Mouse (Mus musculus): ENCODE measurements at regions not wholly inside any gene's neighbourhood (a gene's known extent, or its start where the extent isn't known, plus 50 kb on each side); places are given as distances from the start of the nearest gene placed in this dataset.
A peak's percentile ranks its signal among the peaks of the same experiment; 100 is the strongest.

DNA sequence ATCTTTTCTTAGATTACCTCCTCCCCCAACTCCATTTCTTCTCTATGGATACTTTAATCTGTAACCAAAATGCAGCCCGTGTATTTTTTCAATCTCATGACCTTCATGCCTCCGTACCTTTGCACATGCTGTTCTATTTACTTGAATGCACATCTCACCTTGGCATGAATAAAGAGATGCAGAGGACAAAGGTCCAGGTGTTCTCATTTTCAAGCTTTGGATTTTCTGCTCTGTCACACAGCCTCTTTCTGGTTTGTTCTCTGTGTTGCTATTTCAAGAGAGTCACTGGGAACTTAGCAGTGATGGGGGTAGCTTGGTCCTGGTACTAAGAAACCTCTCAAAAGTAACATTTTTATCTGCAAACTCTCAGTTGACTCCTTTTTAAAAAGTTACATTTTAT, 175.3 kb upstream of the Adgra3 start:
- 37% methylated on average over 2 of the region's 2 CpGs for WGBS
- TF ChIP-seq POLR2A (IDR thresholded peaks at IDR 0.05; ENCODE audit: low read depth, low read length) (no peak), CTCF (conservative IDR thresholded peaks at IDR 0.05; ENCODE audit: insufficient read depth, insufficient read length, low read depth, low read length) (no peak)
- no peak overlapping the region for H3K4me3 ChIP-seq (ENCODE audit: insufficient read depth, low read depth, low read length)
- no peak overlapping the region for H3K27ac ChIP-seq (ENCODE audit: insufficient read depth, low read depth, low read length)
- peak; percentile 78 for DNase-seq
- H3K4me1 ChIP-seq (ENCODE audit: control insufficient read depth, insufficient read depth, low read length): no peaks in the 10 kb centered on the region; the same call in 1 of the 2 replicates
- H3K36me3 ChIP-seq (ENCODE audit: control insufficient read depth, insufficient read depth, low read length): no peaks in the 10 kb centered on the region
- H3K27me3 ChIP-seq (replicated peaks; ENCODE audit: control insufficient read depth, insufficient read depth, low read length): no peaks in the 10 kb centered on the region

DNA sequence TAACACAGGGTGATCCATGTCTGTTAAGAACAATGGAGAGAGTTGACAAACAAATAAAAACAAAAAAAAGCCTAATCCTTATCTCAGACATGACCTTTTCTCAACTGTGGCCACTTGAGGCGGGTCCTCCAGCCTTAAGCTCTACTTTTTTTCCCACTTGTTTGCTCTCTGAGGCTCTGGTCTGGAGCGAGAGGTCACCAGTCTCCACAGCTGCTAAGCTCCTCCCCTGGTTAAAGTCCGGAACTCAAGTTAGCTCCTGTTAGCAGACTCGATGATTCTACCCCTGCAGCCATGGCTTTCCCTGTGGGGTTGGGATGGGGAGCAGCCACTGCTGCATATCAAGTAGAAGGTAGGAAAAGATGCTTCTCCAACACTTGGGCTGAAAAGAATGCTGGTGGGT, 158.2 kb upstream of the Adgra3 start:
- H3K4me3 ChIP-seq (ENCODE audit: insufficient read depth, low read depth, low read length): no peak overlapping the region
- H3K36me3 ChIP-seq (ENCODE audit: control insufficient read depth, insufficient read depth, low read length): no peaks in the 10 kb centered on the region
- peak; percentile 79 for DNase-seq
- H3K27ac ChIP-seq (ENCODE audit: insufficient read depth, low read depth, low read length): no peak overlapping the region
- 24% methylated on average over 4 of the region's 4 CpGs for WGBS
- TF ChIP-seq POLR2A (IDR thresholded peaks at IDR 0.05; ENCODE audit: low read depth, low read length) (no peak), CTCF (conservative IDR thresholded peaks at IDR 0.05; ENCODE audit: insufficient read depth, insufficient read length, low read depth, low read length) (no peak)
- H3K27me3 ChIP-seq (replicated peaks; ENCODE audit: control insufficient read depth, insufficient read depth, low read length): no peaks in the 10 kb centered on the region
- H3K4me1 ChIP-seq (ENCODE audit: control insufficient read depth, insufficient read depth, low read length): peaks cover 9% of the 10 kb centered on the region; the same call in 1 of the 2 replicates

DNA sequence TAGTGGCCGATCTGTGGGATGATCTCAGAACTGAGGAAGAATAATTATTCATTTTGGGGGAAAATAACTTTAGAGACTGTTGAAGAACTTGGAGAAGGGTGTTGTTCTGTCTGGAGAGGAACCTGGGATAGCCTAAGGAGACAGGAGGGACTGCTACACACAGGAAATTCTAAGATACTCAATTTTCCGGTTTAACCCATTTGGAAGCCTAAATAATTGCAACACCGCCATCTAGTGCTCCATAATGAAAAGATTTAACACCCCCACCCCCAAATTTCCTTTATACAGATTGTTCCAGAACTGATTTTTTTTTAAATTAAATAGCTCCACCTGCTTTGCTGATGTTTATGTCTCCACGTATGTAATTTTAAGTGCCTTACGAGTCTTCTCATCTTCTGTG, 157.2 kb upstream of the Adgra3 start:
- H3K27me3 ChIP-seq (replicated peaks; ENCODE audit: control insufficient read depth, insufficient read depth, low read length): no peaks in the 10 kb centered on the region
- H3K4me1 ChIP-seq (ENCODE audit: control insufficient read depth, insufficient read depth, low read length): peaks cover 9% of the 10 kb centered on the region; the same call in 1 of the 2 replicates
- peak; percentile 35 for DNase-seq
- H3K36me3 ChIP-seq (ENCODE audit: control insufficient read depth, insufficient read depth, low read length): no peaks in the 10 kb centered on the region
- no peak overlapping the region for H3K4me3 ChIP-seq (ENCODE audit: insufficient read depth, low read depth, low read length)
- H3K27ac ChIP-seq (ENCODE audit: insufficient read depth, low read depth, low read length): no peak overlapping the region
- 38% methylated on average over 5 of the region's 5 CpGs for WGBS
- TF ChIP-seq CTCF (conservative IDR thresholded peaks at IDR 0.05; ENCODE audit: insufficient read depth, insufficient read length, low read depth, low read length): 0 out of 2 replicates have a peak, but pooled peaks have one; percentile 2
- no peak for TF ChIP-seq POLR2A (IDR thresholded peaks at IDR 0.05; ENCODE audit: low read depth, low read length)

DNA sequence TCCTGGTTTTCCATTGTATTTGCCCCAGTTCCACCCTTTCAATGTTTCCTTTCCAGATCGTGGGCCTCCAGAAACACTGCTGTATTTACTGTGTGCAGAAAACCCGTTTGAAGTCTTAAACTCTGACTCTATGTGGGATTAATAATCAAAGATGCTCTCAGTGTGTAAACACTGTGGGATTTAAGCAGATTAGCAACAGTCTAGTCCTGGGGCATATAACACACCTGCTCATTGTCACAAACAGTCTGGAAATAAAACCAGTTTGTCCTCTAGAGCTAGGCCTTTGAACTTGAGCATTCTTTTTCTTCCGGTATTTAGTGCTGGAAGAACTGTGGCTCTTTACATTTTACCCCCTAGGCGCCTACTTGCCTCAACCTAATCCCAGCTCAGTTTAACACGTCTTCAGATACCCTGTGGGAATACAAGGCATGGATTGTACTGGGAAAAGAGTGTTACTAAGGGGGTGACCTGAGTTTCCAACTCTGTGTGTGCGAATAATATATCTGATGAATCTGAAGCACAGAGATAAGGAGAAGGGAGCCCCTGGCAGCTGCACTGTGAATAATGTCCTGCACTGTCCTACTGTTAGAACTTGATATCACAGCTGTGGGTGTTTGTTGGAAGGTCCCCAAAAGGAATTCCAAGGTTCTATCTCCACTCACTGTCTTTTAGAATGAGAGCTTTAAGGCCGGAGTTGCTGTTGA, 143.7 kb upstream of the Adgra3 start:
- no peaks in the 10 kb centered on the region for H3K36me3 ChIP-seq (ENCODE audit: control insufficient read depth, insufficient read depth, low read length)
- no peak overlapping the region for H3K4me3 ChIP-seq (ENCODE audit: insufficient read depth, low read depth, low read length)
- TF ChIP-seq POLR2A (IDR thresholded peaks at IDR 0.05; ENCODE audit: low read depth, low read length) (no peak), CTCF (conservative IDR thresholded peaks at IDR 0.05; ENCODE audit: insufficient read depth, insufficient read length, low read depth, low read length) (no peak)
- no peaks in the 10 kb centered on the region; the same call in 1 of the 2 replicates for H3K4me1 ChIP-seq (ENCODE audit: control insufficient read depth, insufficient read depth, low read length)
- H3K27me3 ChIP-seq (replicated peaks; ENCODE audit: control insufficient read depth, insufficient read depth, low read length): no peaks in the 10 kb centered on the region
- 69% methylated on average over 7 of the region's 7 CpGs for WGBS
- DNase-seq: no peak
- no peak overlapping the region; the same call in 1 of the 2 replicates for H3K27ac ChIP-seq (ENCODE audit: insufficient read depth, low read depth, low read length)

DNA sequence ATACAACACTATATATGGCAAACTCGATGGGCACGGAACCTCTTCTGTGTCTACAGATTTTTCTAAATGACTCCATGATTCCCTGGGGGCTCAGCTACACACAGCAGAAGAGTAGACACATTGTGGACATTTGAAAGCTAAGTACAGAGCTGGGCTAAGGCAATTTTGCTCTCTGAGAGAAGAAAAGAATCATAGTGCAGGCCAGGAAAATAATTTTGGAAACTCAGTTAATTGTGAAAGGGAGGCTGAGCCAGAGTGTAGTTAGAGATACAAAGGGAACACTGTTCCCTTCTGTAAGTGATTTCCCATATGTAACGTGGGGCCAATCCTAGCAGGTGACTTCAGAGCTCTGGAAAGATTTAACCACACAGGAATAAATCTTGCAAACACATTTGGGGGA, 137.6 kb upstream of the Adgra3 start:
- H3K27ac ChIP-seq (ENCODE audit: insufficient read depth, low read depth, low read length): no peak overlapping the region
- DNase-seq: no peak
- no peak overlapping the region for H3K4me3 ChIP-seq (ENCODE audit: insufficient read depth, low read depth, low read length)
- no peak for TF ChIP-seq POLR2A (IDR thresholded peaks at IDR 0.05; ENCODE audit: low read depth, low read length)
- TF ChIP-seq CTCF (conservative IDR thresholded peaks at IDR 0.05; ENCODE audit: insufficient read depth, insufficient read length, low read depth, low read length): no peak
- 89% methylated on average over 3 of the region's 3 CpGs for WGBS
- no peaks in the 10 kb centered on the region for H3K36me3 ChIP-seq (ENCODE audit: control insufficient read depth, insufficient read depth, low read length)
- no peaks in the 10 kb centered on the region for H3K4me1 ChIP-seq (ENCODE audit: control insufficient read depth, insufficient read depth, low read length)
- no peaks in the 10 kb centered on the region for H3K27me3 ChIP-seq (replicated peaks; ENCODE audit: control insufficient read depth, insufficient read depth, low read length)

DNA sequence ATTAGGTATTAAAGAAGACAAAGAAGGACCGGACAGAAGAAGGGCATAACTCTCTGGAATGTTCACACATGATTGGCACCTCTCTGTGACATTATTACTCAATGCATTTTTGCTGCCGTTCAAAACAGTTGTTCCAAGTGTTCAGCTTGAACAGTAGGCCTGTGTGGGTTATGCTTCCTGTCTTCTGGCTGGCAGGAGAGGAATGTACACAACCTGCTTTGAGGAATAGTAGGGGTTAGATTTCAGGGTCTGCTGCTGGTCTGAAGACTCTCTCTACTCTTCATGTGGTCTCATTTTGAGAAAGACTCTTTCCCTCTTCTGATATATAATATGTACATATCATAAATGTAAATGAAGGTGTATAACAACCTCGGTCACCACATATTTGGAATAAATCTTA, 137.2 kb upstream of the Adgra3 start:
- TF ChIP-seq CTCF (conservative IDR thresholded peaks at IDR 0.05; ENCODE audit: insufficient read depth, insufficient read length, low read depth, low read length) (no peak), POLR2A (IDR thresholded peaks at IDR 0.05; ENCODE audit: low read depth, low read length) (no peak)
- no peaks in the 10 kb centered on the region for H3K36me3 ChIP-seq (ENCODE audit: control insufficient read depth, insufficient read depth, low read length)
- H3K27me3 ChIP-seq (replicated peaks; ENCODE audit: control insufficient read depth, insufficient read depth, low read length): no peaks in the 10 kb centered on the region
- WGBS: 64% methylated on average over 3 of the region's 3 CpGs
- no peak for DNase-seq
- H3K4me1 ChIP-seq (ENCODE audit: control insufficient read depth, insufficient read depth, low read length): no peaks in the 10 kb centered on the region
- H3K27ac ChIP-seq (ENCODE audit: insufficient read depth, low read depth, low read length): no peak overlapping the region
- no peak overlapping the region for H3K4me3 ChIP-seq (ENCODE audit: insufficient read depth, low read depth, low read length)

DNA sequence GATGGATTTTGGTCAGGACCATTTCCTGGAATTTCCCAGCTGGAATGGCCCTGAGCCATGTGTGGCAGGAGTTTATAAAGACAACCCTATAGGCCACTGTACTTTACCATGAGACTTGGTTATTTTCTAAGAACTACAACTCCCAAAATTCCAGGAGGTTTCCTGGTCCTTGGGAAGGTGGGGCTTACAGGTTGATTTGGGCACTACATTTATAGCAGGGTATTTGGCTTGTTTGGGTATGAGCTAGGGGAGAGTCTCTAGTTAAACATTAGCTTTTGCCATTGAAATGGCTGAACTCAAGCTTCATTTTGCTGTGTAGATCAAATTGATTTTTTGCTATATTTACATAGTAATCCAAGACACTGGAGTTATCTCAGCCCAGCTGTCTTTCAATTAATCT, 130.6 kb upstream of the Adgra3 start:
- Histone ChIP-seq H3K36me3 (ENCODE audit: control insufficient read depth, insufficient read depth, low read length) (no peaks in the 10 kb centered on the region), H3K4me1 (ENCODE audit: control insufficient read depth, insufficient read depth, low read length) (no peaks in the 10 kb centered on the region), H3K4me3 (ENCODE audit: insufficient read depth, low read depth, low read length) (no peak overlapping the region), H3K27me3 (replicated peaks; ENCODE audit: control insufficient read depth, insufficient read depth, low read length) (no peaks in the 10 kb centered on the region), H3K27ac (ENCODE audit: insufficient read depth, low read depth, low read length) (no peak overlapping the region)
- peak; percentile 31 for DNase-seq
- TF ChIP-seq POLR2A (IDR thresholded peaks at IDR 0.05; ENCODE audit: low read depth, low read length) (no peak), CTCF (conservative IDR thresholded peaks at IDR 0.05; ENCODE audit: insufficient read depth, insufficient read length, low read depth, low read length) (no peak)

All from kidney, adult 2 months (tissue).